ENCODE assay signal across 14 mouse cellular contexts in genomic region chr2:174803661-174804060, GRCm38 (mm10). TPM values are rescaled to one million over a fixed set of nuclear protein-coding genes. Genes with fewer than 3 reads are reported as not detected.
"Had no signal": no experiment of that assay in that cellular context is flagged by ENCODE, and none has a peak within 500 bp of the region (broad histone marks: within the 10 kb centered on the region; RNA-seq: fewer than 3 reads in every experiment).

No protein-coding gene starts in this region.

- H3K36me3 ChIP-seq: midbrain, embryonic 13.5 days; midbrain, embryonic 15.5 days; neural tube, embryonic 12.5 days; stomach, embryonic 15.5 days had no signal

- H3K27me3 ChIP-seq: megakaryocyte, embryonic 14.5 days; midbrain, embryonic 13.5 days; midbrain, embryonic 15.5 days; neural tube, embryonic 12.5 days; stomach, embryonic 15.5 days had no signal

- ATAC-seq: midbrain, embryonic 13.5 days; midbrain, embryonic 15.5 days had no signal

- DNase-seq: lung, embryonic 14.5 days; right cerebral cortex, postnatal 14 days; thymus, adult 2 months; thymus, postnatal 25 days; thymus, postnatal 4 days had no signal

- H3K27ac ChIP-seq: liver, embryonic 14.5 days; macrophage; midbrain, embryonic 13.5 days; midbrain, embryonic 15.5 days; neural tube, embryonic 12.5 days; stomach, embryonic 15.5 days; stomach, postnatal 0 days had no signal

- H3K9me3 ChIP-seq: midbrain, embryonic 13.5 days; stomach, embryonic 15.5 days had no signal

- H3K9ac ChIP-seq: liver, embryonic 14.5 days; lung, embryonic 14.5 days; midbrain, embryonic 13.5 days; midbrain, embryonic 15.5 days; neural tube, embryonic 12.5 days; stomach, embryonic 15.5 days had no signal

- H3K4me1 ChIP-seq: megakaryocyte, embryonic 14.5 days; midbrain, embryonic 13.5 days; midbrain, embryonic 15.5 days; neural tube, embryonic 12.5 days; stomach, embryonic 15.5 days had no signal

- H3K4me2 ChIP-seq: lung, embryonic 14.5 days; midbrain, embryonic 11.5 days; midbrain, embryonic 13.5 days; midbrain, embryonic 15.5 days; neural tube, embryonic 12.5 days; stomach, embryonic 15.5 days had no signal

- H3K4me3 ChIP-seq: megakaryocyte, embryonic 14.5 days; midbrain, embryonic 13.5 days; midbrain, embryonic 15.5 days; neural tube, embryonic 12.5 days; stomach, embryonic 15.5 days had no signal

RNA-seq across cellular contexts. Expression of gene Edn3, which starts 43.2 kb away (rescaled TPM):
- polyA plus RNA-seq: macrophage had no signal
